Mouse (Mus musculus) small intestine, adult 2 months (tissue): Measurements from ENCODE around the gene Lrrc58.

Experiments used
- CTCF ChIP-seq: fragments of 200-500 bp; IDR thresholded peaks from 2 replicates; pipeline ENCODE4 v1.5.1; 2012; ENCODE audit warnings: low read depth, mild to moderate bottlenecking, control low read depth, inconsistent platforms, low read length, moderate library complexity, mixed read lengths; ENCODE audit not compliant: insufficient replicate concordance, insufficient read length; ENCODE audit errors: extremely low read depth
- POLR2A ChIP-seq: fragments of 200-500 bp; IDR thresholded peaks from 2 replicates; pipeline ENCODE4 v1.6.1; 2012; ENCODE audit warnings: low read depth, mild to moderate bottlenecking, control low read depth, inconsistent platforms, low read length, moderate library complexity

DNA sequence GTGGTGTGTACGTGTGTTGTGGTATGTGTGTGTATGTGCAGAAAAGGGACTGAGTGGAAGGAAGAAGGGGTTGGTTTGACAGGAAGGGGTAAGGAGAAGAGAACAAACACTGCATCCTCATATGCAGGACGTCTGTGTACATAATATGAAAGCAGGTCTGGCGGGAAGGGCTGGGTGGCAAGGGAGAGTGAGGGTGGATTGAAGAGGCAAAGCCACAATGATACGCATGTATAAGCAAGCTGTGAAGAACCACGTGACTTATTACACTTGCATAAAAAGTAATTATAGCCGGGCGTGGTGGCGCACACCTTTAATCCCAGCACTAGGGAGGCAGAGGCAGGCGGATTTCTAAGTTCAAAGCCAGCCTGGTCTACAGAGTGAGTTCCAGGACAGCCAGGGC, 2.3 kb upstream of the Lrrc58 start:
- TF ChIP-seq CTCF (no peak), POLR2A (no peak)
